18 mouse cellular contexts compared by ENCODE assay signal in the genomic region with DNA sequence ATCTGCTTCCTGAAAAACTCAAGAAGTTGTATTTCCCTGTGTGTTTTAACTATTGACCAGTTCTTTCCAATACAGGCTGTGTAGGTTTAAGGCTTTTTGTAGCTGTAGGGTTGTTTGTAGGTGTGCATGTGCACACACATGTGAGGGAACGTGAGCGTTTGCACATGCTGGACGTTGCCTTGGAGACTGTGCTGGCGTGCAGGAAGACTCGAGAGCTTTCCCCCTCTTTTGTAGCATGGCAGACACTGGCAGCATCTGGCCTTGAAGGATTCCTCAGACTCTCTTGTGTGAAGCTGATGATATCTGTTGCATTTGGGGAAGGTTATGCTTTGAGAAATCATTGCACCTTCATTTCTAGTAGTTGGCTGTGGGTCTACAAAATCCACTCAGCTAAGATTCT. TPM values are rescaled to one million over a fixed set of nuclear protein-coding genes. Genes with fewer than 3 reads are reported as not detected.
"Had no signal": no experiment of that assay in that cellular context is flagged by ENCODE, and none has a peak within 500 bp of the region (broad histone marks: within the 10 kb centered on the region; RNA-seq: fewer than 3 reads in every experiment).

No protein-coding gene starts in this region.

- ATAC-seq: liver, postnatal 0 days; lung, postnatal 0 days; midbrain, embryonic 13.5 days; midbrain, embryonic 15.5 days had no signal

- DNase-seq: liver, embryonic 13.5 days; liver, postnatal 0 days; lung, adult 2 months; lung, postnatal 14 days; lung, postnatal 36 days; thymus, adult 18-20 months; thymus, postnatal 14 days; thymus, postnatal 36 days had no signal

RNA-seq across cellular contexts. Expression of a gene that starts 35.5 kb away (rescaled TPM):
- total RNA-seq: megakaryocyte progenitor cell, adult 5-6 weeks; monocyte, adult 5-6 weeks; neutrophil, adult 5-6 weeks had no signal
- polyA plus RNA-seq: liver, embryonic 13.5 days; liver, embryonic 15.5 days; liver, postnatal 0 days; lung, postnatal 0 days; macrophage; spleen, adult 2 months; thymus, postnatal 0 days had no signal
